Comparison of ENCODE assay signal across 12 mouse cellular contexts in genomic region chr15:51105359-51106008, GRCm38 (mm10).
A peak's percentile ranks its signal among the peaks of the same experiment; 100 is the strongest.
DNase-seq lines count a peak whose midpoint lies in the region; ATAC-seq lines count a peak whose summit lies in the region.
"Had no signal": no experiment of that assay in that cellular context is flagged by ENCODE, and none has a peak within 500 bp of the region (broad histone marks: within the 10 kb centered on the region; RNA-seq: fewer than 3 reads in every experiment).

No protein-coding gene starts in this region.

- H3K4me2 ChIP-seq in intestine, embryonic 14.5 days (ENCODE audit: low read length): peak overlapping the region; percentile 28
- H3K4me2 ChIP-seq in intestine, embryonic 15.5 days (replicated peaks): no peak overlapping the region
- H3K4me2 ChIP-seq in hindbrain, embryonic 13.5 days: peak overlapping the region; percentile 41
- peak overlapping the region; percentile 58 for H3K4me2 ChIP-seq in neural tube, embryonic 13.5 days

- WGBS in intestine, embryonic 14.5 days: 55% methylated on average over 17 of the region's 17 CpGs
- 54% methylated on average over 17 of the region's 17 CpGs for WGBS in intestine, embryonic 15.5 days
- 47% methylated on average over 17 of the region's 17 CpGs for WGBS in hindbrain, embryonic 13.5 days
- 27% methylated on average over 17 of the region's 17 CpGs for WGBS in neural tube, embryonic 13.5 days

- peaks cover 5% of the 10 kb centered on the region; the same call in 1 of the 2 replicates for H3K4me1 ChIP-seq in intestine, embryonic 14.5 days (replicated peaks; ENCODE audit: control insufficient read depth, insufficient read depth, low read length)
- no peaks in the 10 kb centered on the region for H3K4me1 ChIP-seq in intestine, embryonic 15.5 days (replicated peaks)
- peaks cover 8% of the 10 kb centered on the region; the same call in 1 of the 2 replicates for H3K4me1 ChIP-seq in hindbrain, embryonic 13.5 days (replicated peaks)
- H3K4me1 ChIP-seq in neural tube, embryonic 13.5 days (replicated peaks): peaks cover 11% of the 10 kb centered on the region

- H3K9ac ChIP-seq in intestine, embryonic 14.5 days (ENCODE audit: low read length): no peak overlapping the region
- no peak overlapping the region for H3K9ac ChIP-seq in intestine, embryonic 15.5 days
- H3K9ac ChIP-seq in hindbrain, embryonic 13.5 days: no peak overlapping the region
- peak overlapping the region; percentile 54; the same call in 1 of the 2 replicates for H3K9ac ChIP-seq in neural tube, embryonic 13.5 days

- H3K4me3 ChIP-seq in intestine, embryonic 14.5 days (ENCODE audit: low read depth, low read length): no peak overlapping the region
- no peak overlapping the region for H3K4me3 ChIP-seq in intestine, embryonic 15.5 days (replicated peaks)
- H3K4me3 ChIP-seq in hindbrain, embryonic 13.5 days: peak overlapping the region; percentile 29
- H3K4me3 ChIP-seq in neural tube, embryonic 13.5 days: peak overlapping the region; percentile 32

- no peaks in the 10 kb centered on the region for H3K9me3 ChIP-seq in intestine, embryonic 14.5 days (ENCODE audit: control insufficient read depth, low read length)
- no peaks in the 10 kb centered on the region for H3K9me3 ChIP-seq in intestine, embryonic 15.5 days
- H3K9me3 ChIP-seq in hindbrain, embryonic 13.5 days: no peaks in the 10 kb centered on the region
- H3K9me3 ChIP-seq in neural tube, embryonic 13.5 days: no peaks in the 10 kb centered on the region

- DNase-seq in intestine, embryonic 14.5 days (ENCODE audit: low spot score): no peak
- peak; percentile 7 for DNase-seq in brain, adult 2 months (ENCODE audit: low read depth, low spot score)
- DNase-seq in c-Kit-positive CD71-positive TER-119-positive erythroid progenitor cells, embryonic 14.5 days (ENCODE audit: low spot score): no peak
- DNase-seq in adrenal gland, postnatal 4 days (ENCODE audit: low spot score in 2 of 2): no peak
- no peak for DNase-seq in left cerebral cortex, adult 8-10 months (ENCODE audit: low spot score in 2 of 2)
- DNase-seq: kidney, postnatal 4 days; lung, postnatal 10 days; thymus, postnatal 25 days had no signal

- ATAC-seq in intestine, embryonic 14.5 days (replicated peaks; ENCODE audit: low FRiP score, low TSS enrichment, low read depth): no peak
- no peak for ATAC-seq in intestine, embryonic 15.5 days
- peak; percentile 78 for ATAC-seq in hindbrain, embryonic 13.5 days (ENCODE audit: low FRiP score)
- ATAC-seq in neural tube, embryonic 13.5 days (ENCODE audit: low read depth): peak; percentile 73
- ATAC-seq: inflammation-experienced regulatory T-cells, adult 6 months had no signal

- H3K27ac ChIP-seq in intestine, embryonic 14.5 days (ENCODE audit: low read depth): no peak overlapping the region
- no peak overlapping the region for H3K27ac ChIP-seq in intestine, embryonic 15.5 days
- peak overlapping the region; percentile 49; the same call in 1 of the 2 replicates for H3K27ac ChIP-seq in hindbrain, embryonic 13.5 days
- H3K27ac ChIP-seq in neural tube, embryonic 13.5 days (replicated peaks): peak overlapping the region; percentile 78

- H3K27me3 ChIP-seq in intestine, embryonic 14.5 days (replicated peaks; ENCODE audit: control insufficient read depth, insufficient read depth, low read length): no peaks in the 10 kb centered on the region
- H3K27me3 ChIP-seq in intestine, embryonic 15.5 days (replicated peaks): no peaks in the 10 kb centered on the region
- H3K27me3 ChIP-seq in hindbrain, embryonic 13.5 days: no peaks in the 10 kb centered on the region
- no peaks in the 10 kb centered on the region for H3K27me3 ChIP-seq in neural tube, embryonic 13.5 days

- no peaks in the 10 kb centered on the region for H3K36me3 ChIP-seq in intestine, embryonic 14.5 days (ENCODE audit: control insufficient read depth, insufficient read depth, low read length)
- no peaks in the 10 kb centered on the region for H3K36me3 ChIP-seq in intestine, embryonic 15.5 days
- H3K36me3 ChIP-seq in hindbrain, embryonic 13.5 days: no peaks in the 10 kb centered on the region
- no peaks in the 10 kb centered on the region for H3K36me3 ChIP-seq in neural tube, embryonic 13.5 days

Comparison
In these comparisons a context has a peak if more than half of its experiments do, and no peak if none do; other contexts are left out.
1. ATAC-seq: peak in hindbrain, embryonic 13.5 days (single experiment) and neural tube, embryonic 13.5 days (single experiment); none in intestine, embryonic 14.5 days (single experiment) and intestine, embryonic 15.5 days (single experiment).
2. H3K27ac ChIP-seq: peak in hindbrain, embryonic 13.5 days (single experiment) and neural tube, embryonic 13.5 days (single experiment); none in intestine, embryonic 14.5 days (single experiment) and intestine, embryonic 15.5 days (single experiment).
3. H3K4me3 ChIP-seq: peak in hindbrain, embryonic 13.5 days (single experiment) and neural tube, embryonic 13.5 days (single experiment); none in intestine, embryonic 14.5 days (single experiment) and intestine, embryonic 15.5 days (single experiment).